32 mouse cellular contexts compared by ENCODE assay signal in genomic region chr3:116936934-116937691, GRCm38 (mm10). TPM values are rescaled to one million over a fixed set of nuclear protein-coding genes. Genes with fewer than 3 reads are reported as not detected.
DNase-seq lines count a peak whose midpoint lies in the region; ATAC-seq and TF ChIP-seq lines count a peak whose summit lies in the region.
"Had no signal": no experiment of that assay in that cellular context is flagged by ENCODE, and none has a peak within 500 bp of the region (broad histone marks: within the 10 kb centered on the region; RNA-seq: fewer than 3 reads in every experiment).

No protein-coding gene starts in this region.

- H3K27ac ChIP-seq in forebrain, embryonic 14.5 days (ENCODE audit: low read depth, low read length), result no peak overlapping the region; the same call in 1 of the 2 replicates
- no peak overlapping the region for H3K27ac ChIP-seq in forebrain, embryonic 11.5 days (ENCODE audit: low read depth, low read length)
- no peak overlapping the region for H3K27ac ChIP-seq in midbrain, embryonic 12.5 days (replicated peaks)
- H3K27ac ChIP-seq in midbrain, postnatal 0 days (ENCODE audit: low read depth, low read length), result no peak overlapping the region
- 0 out of 2 replicates have a peak overlapping the region, but pooled peaks have one; percentile 2 for H3K27ac ChIP-seq in brown adipose tissue, adult 24 weeks (replicated peaks; ENCODE audit: low read depth, low read length)
- H3K27ac ChIP-seq: embryonic facial prominence, embryonic 13.5 days; heart, adult 2 months; hindbrain, embryonic 13.5 days; kidney, embryonic 15.5 days; stomach, postnatal 0 days had no signal

- ATAC-seq in forebrain, embryonic 14.5 days, result peak; percentile 73
- no peak for ATAC-seq in forebrain, embryonic 11.5 days (replicated peaks; ENCODE audit: low FRiP score)
- ATAC-seq in midbrain, embryonic 12.5 days (ENCODE audit: low FRiP score, low read depth), result peak; percentile 34; the same call in 1 of the 2 replicates
- no peak for ATAC-seq in midbrain, postnatal 0 days (ENCODE audit: low FRiP score)
- ATAC-seq: CD4-positive, CD25-positive, alpha-beta regulatory T cell, adult 4 months; Patski had no signal

- no peak overlapping the region for H3K4me3 ChIP-seq in forebrain, embryonic 14.5 days (ENCODE audit: low read depth, low read length)
- no peak overlapping the region for H3K4me3 ChIP-seq in forebrain, embryonic 11.5 days (ENCODE audit: low read depth, low read length)
- no peak overlapping the region for H3K4me3 ChIP-seq in midbrain, embryonic 12.5 days
- no peak overlapping the region for H3K4me3 ChIP-seq in midbrain, postnatal 0 days (ENCODE audit: low read depth, low read length)
- H3K4me3 ChIP-seq in brown adipose tissue, adult 24 weeks (ENCODE audit: insufficient read depth, low read depth, low read length), result no peak overlapping the region
- H3K4me3 ChIP-seq: embryonic facial prominence, embryonic 13.5 days; heart, adult 2 months; hindbrain, embryonic 13.5 days; kidney, embryonic 15.5 days had no signal

- no peaks in the 10 kb centered on the region for H3K36me3 ChIP-seq in forebrain, embryonic 14.5 days (ENCODE audit: control insufficient read depth, insufficient read depth, low read length)
- no peaks in the 10 kb centered on the region for H3K36me3 ChIP-seq in forebrain, embryonic 11.5 days (ENCODE audit: control insufficient read depth, insufficient read depth, low read length)
- no peaks in the 10 kb centered on the region for H3K36me3 ChIP-seq in midbrain, embryonic 12.5 days
- no peaks in the 10 kb centered on the region for H3K36me3 ChIP-seq in midbrain, postnatal 0 days (ENCODE audit: insufficient read depth, low read length)
- H3K36me3 ChIP-seq: embryonic facial prominence, embryonic 13.5 days; hindbrain, embryonic 13.5 days; kidney, embryonic 15.5 days had no signal

- H3K9me3 ChIP-seq in forebrain, embryonic 14.5 days (replicated peaks; ENCODE audit: control insufficient read depth, low read length), result no peaks in the 10 kb centered on the region
- H3K9me3 ChIP-seq in forebrain, embryonic 11.5 days (ENCODE audit: control insufficient read depth, low read length), result no peaks in the 10 kb centered on the region; the same call in 1 of the 2 replicates
- no peaks in the 10 kb centered on the region for H3K9me3 ChIP-seq in midbrain, embryonic 12.5 days
- H3K9me3 ChIP-seq in midbrain, postnatal 0 days (ENCODE audit: low read length), result no peaks in the 10 kb centered on the region
- H3K9me3 ChIP-seq: hindbrain, embryonic 13.5 days; kidney, embryonic 15.5 days had no signal

- H3K27me3 ChIP-seq in forebrain, embryonic 14.5 days (replicated peaks; ENCODE audit: control insufficient read depth, insufficient read depth, low read length), result no peaks in the 10 kb centered on the region
- H3K27me3 ChIP-seq in forebrain, embryonic 11.5 days (ENCODE audit: control insufficient read depth, insufficient read depth, low read length), result no peaks in the 10 kb centered on the region
- no peaks in the 10 kb centered on the region for H3K27me3 ChIP-seq in midbrain, embryonic 12.5 days
- H3K27me3 ChIP-seq in midbrain, postnatal 0 days (ENCODE audit: insufficient read depth, low read length), result no peaks in the 10 kb centered on the region
- H3K27me3 ChIP-seq: embryonic facial prominence, embryonic 13.5 days; hindbrain, embryonic 13.5 days; kidney, embryonic 15.5 days; Patski had no signal

- H3K9ac ChIP-seq in forebrain, embryonic 14.5 days (ENCODE audit: low read length), result no peak overlapping the region
- no peak overlapping the region for H3K9ac ChIP-seq in forebrain, embryonic 11.5 days (ENCODE audit: low read length)
- H3K9ac ChIP-seq in midbrain, embryonic 12.5 days (replicated peaks), result no peak overlapping the region
- H3K9ac ChIP-seq in midbrain, postnatal 0 days (replicated peaks; ENCODE audit: low read length, poor library complexity, severe bottlenecking), result no peak overlapping the region
- H3K9ac ChIP-seq: embryonic facial prominence, embryonic 13.5 days; hindbrain, embryonic 13.5 days; kidney, embryonic 15.5 days had no signal

- TF ChIP-seq CTCF in midbrain, postnatal 0 days (IDR thresholded peaks at IDR 0.05), result no peak

- 42% methylated on average over 4 of the region's 4 CpGs for WGBS in forebrain, embryonic 14.5 days
- WGBS in forebrain, embryonic 11.5 days, result 69% methylated on average over 4 of the region's 4 CpGs
- WGBS in midbrain, embryonic 12.5 days, result 75% methylated on average over 4 of the region's 4 CpGs
- 49% methylated on average over 4 of the region's 4 CpGs for WGBS in midbrain, postnatal 0 days

- H3K4me2 ChIP-seq in forebrain, embryonic 14.5 days (ENCODE audit: low read length), result no peak overlapping the region
- H3K4me2 ChIP-seq in forebrain, embryonic 11.5 days (ENCODE audit: low read depth, low read length, severe bottlenecking), result no peak overlapping the region
- no peak overlapping the region for H3K4me2 ChIP-seq in midbrain, embryonic 12.5 days (replicated peaks)
- H3K4me2 ChIP-seq in midbrain, postnatal 0 days (ENCODE audit: low read depth, low read length, poor library complexity, severe bottlenecking), result no peak overlapping the region
- H3K4me2 ChIP-seq: embryonic facial prominence, embryonic 13.5 days; hindbrain, embryonic 13.5 days; kidney, embryonic 15.5 days had no signal

- DNase-seq in forebrain, embryonic 14.5 days (ENCODE audit: low spot score), result peak; percentile 41
- no peak for DNase-seq in forebrain, embryonic 11.5 days (ENCODE audit: low spot score)
- DNase-seq in midbrain, postnatal 0 days (ENCODE audit: low spot score), result no peak
- DNase-seq in retina, postnatal 1 day, result peak; percentile 46
- DNase-seq in MN1 (ENCODE audit: low spot score), result no peak
- DNase-seq: cerebellum, adult 2 months; cerebellum, postnatal 25 days; gastrocnemius, postnatal 14 days; heart, adult 2 months; kidney, adult 11 months; kidney, postnatal 36 days; lung, postnatal 4 days; thymus, adult 2 months had no signal

- peaks cover 2% of the 10 kb centered on the region; the same call in 1 of the 2 replicates for H3K4me1 ChIP-seq in forebrain, embryonic 14.5 days (ENCODE audit: control insufficient read depth, insufficient read depth, low read length)
- H3K4me1 ChIP-seq in forebrain, embryonic 11.5 days (replicated peaks; ENCODE audit: control insufficient read depth, insufficient read depth, low read length), result no peaks in the 10 kb centered on the region
- H3K4me1 ChIP-seq in midbrain, embryonic 12.5 days, result peaks cover 3% of the 10 kb centered on the region; the same call in 1 of the 2 replicates
- no peaks in the 10 kb centered on the region for H3K4me1 ChIP-seq in midbrain, postnatal 0 days (ENCODE audit: insufficient read depth, low read length)
- H3K4me1 ChIP-seq in brown adipose tissue, adult 24 weeks (ENCODE audit: control insufficient read depth, insufficient read depth, insufficient read length, low read length), result peaks cover 6% of the 10 kb centered on the region; the same call in 1 of the 2 replicates
- H3K4me1 ChIP-seq: embryonic facial prominence, embryonic 13.5 days; hindbrain, embryonic 13.5 days; kidney, embryonic 15.5 days had no signal

RNA-seq across cellular contexts. Expression of gene 4930455H04Rik, which starts 31.0 kb away (rescaled TPM):
- not detected in 2 replicates for polyA plus RNA-seq in forebrain, embryonic 14.5 days (2014; fragmentation: Nextera tagmentation; extraction: Ambion mirVana)
- polyA plus RNA-seq in forebrain, embryonic 11.5 days (2014; fragmentation: Nextera tagmentation; extraction: Ambion mirVana), result not detected in 2 replicates
- not detected in 2 replicates for polyA plus RNA-seq in midbrain, embryonic 12.5 days (2016; fragmentation: Nextera tagmentation; extraction: Ambion mirVana)
- total RNA-seq in midbrain, postnatal 0 days (2014; rRNA removed), result not detected in 2 replicates
- not detected in 2 replicates for polyA plus RNA-seq in midbrain, postnatal 0 days (2015; fragmentation: Nextera tagmentation; extraction: Ambion mirVana)
- not detected in 2 replicates for polyA plus RNA-seq in brown adipose tissue, adult 24 weeks (2012; ENCODE audit: insufficient read depth, insufficient read length, missing spikeins)
- total RNA-seq: adrenal gland, postnatal 4 days; heart, adult 2 months; heart, postnatal 25 days; left cerebral cortex, adult 18-20 months; left cerebral cortex, postnatal 36 days; megakaryocyte-erythroid progenitor cell, adult 5-6 weeks had no signal
- polyA plus RNA-seq: CD4-positive, CD25-positive, alpha-beta regulatory T cell, adult 4 months; cerebellum, adult 2 months; embryonic facial prominence, embryonic 13.5 days; heart, embryonic 14.5 days; hindbrain, embryonic 13.5 days; kidney, embryonic 15.5 days; liver, adult 2 months; liver, embryonic 16.5 days; lung, embryonic 16.5 days; neural tube, embryonic 14.5 days; Patski; small intestine, adult 2 months; thymus, adult 2 months had no signal

RNA-seq across cellular contexts. Expression of gene Palmd, which starts 31.7 kb away (rescaled TPM):
- 15.9 and 17.3 TPM in 2 replicates for polyA plus RNA-seq in forebrain, embryonic 14.5 days (2014; fragmentation: Nextera tagmentation; extraction: Ambion mirVana)
- 5.3 and 6.6 TPM in 2 replicates for polyA plus RNA-seq in forebrain, embryonic 11.5 days (2014; fragmentation: Nextera tagmentation; extraction: Ambion mirVana)
- 6.5 TPM in 2 replicates for polyA plus RNA-seq in midbrain, embryonic 12.5 days (2016; fragmentation: Nextera tagmentation; extraction: Ambion mirVana)
- 3.5 and 10.7 TPM in 2 replicates for total RNA-seq in midbrain, postnatal 0 days (2014; rRNA removed)
- 6.1 and 6.7 TPM in 2 replicates for polyA plus RNA-seq in midbrain, postnatal 0 days (2015; fragmentation: Nextera tagmentation; extraction: Ambion mirVana)
- polyA plus RNA-seq in brown adipose tissue, adult 24 weeks (2012; ENCODE audit: insufficient read depth, insufficient read length, missing spikeins), result 132 and 150 TPM in 2 replicates
- total RNA-seq: megakaryocyte-erythroid progenitor cell, adult 5-6 weeks had no signal

Comparison
In these comparisons a context has a peak if more than half of its experiments do, and no peak if none do; other contexts are left out.
1. ATAC-seq: peak in forebrain, embryonic 14.5 days (single experiment) and midbrain, embryonic 12.5 days (single experiment); none in forebrain, embryonic 11.5 days (single experiment) and midbrain, postnatal 0 days (single experiment).
2. DNase-seq: peak in forebrain, embryonic 14.5 days (single experiment) and retina, postnatal 1 day (single experiment); none in forebrain, embryonic 11.5 days (single experiment), midbrain, postnatal 0 days (single experiment) and MN1 (single experiment).